Mouse (Mus musculus) erythroid progenitor cell, adult 5-6 weeks (primary cell): ENCODE measurements around the gene Ddx21. TPM values are rescaled to one million over a fixed set of nuclear protein-coding genes. Genes with fewer than 3 reads are reported as not detected.

Experiments used
- total RNA-seq, 2 experiments: library from RNA; stranded (forward) in 1 of 2; stranded (reverse) in 1 of 2; fragments of 150-400 nt in 1 of 2; fragments of 186-747, 209-891 nt in 1 of 2; gene quantifications; 2 replicates each; pipeline versions ENCODE4 v1.2.3 to v1.2.4; 2015 to 2017; ENCODE audit warnings: low replicate concordance in 2 of 2

Ddx21 gene
- total RNA-seq, 2 experiments from 2014 or later: 16.3 to 21.0 TPM

Other genes with a start within 250 kb of the Ddx21 start
- 101 and 130 TPM in 2 replicates for gene Hk1, start 222.4 kb downstream of the Ddx21 start, total RNA-seq (2015; ENCODE audit: low replicate concordance)
- gene Hk1, start 222.4 kb downstream of the Ddx21 start, total RNA-seq (2017; ENCODE audit: low replicate concordance): 269 and 272 TPM in 2 replicates
- gene Hkdc1, start 179.8 kb downstream of the Ddx21 start, total RNA-seq (2015; ENCODE audit: low replicate concordance): not detected in 2 replicates
- not detected in 2 replicates for gene Hkdc1, start 179.8 kb downstream of the Ddx21 start, total RNA-seq (2017; ENCODE audit: low replicate concordance)
- gene 4930507D05Rik, start 152.8 kb downstream of the Ddx21 start, total RNA-seq (2015; ENCODE audit: low replicate concordance): not detected in 2 replicates
- gene 4930507D05Rik, start 152.8 kb downstream of the Ddx21 start, total RNA-seq (2017; ENCODE audit: low replicate concordance): not detected in 2 replicates
- gene Supv3l1, start 152.5 kb downstream of the Ddx21 start, total RNA-seq (2015; ENCODE audit: low replicate concordance): 16.2 and 37.7 TPM in 2 replicates
- 2.5 and 9.5 TPM in 2 replicates for gene Supv3l1, start 152.5 kb downstream of the Ddx21 start, total RNA-seq (2017; ENCODE audit: low replicate concordance)
- 33.5 and 37.3 TPM in 2 replicates for gene Vps26a, start 115.5 kb downstream of the Ddx21 start, total RNA-seq (2015; ENCODE audit: low replicate concordance)
- gene Vps26a, start 115.5 kb downstream of the Ddx21 start, total RNA-seq (2017; ENCODE audit: low replicate concordance): 29.4 and 48.0 TPM in 2 replicates
- 532 and 556 TPM in 2 replicates for gene Srgn, start 74.8 kb downstream of the Ddx21 start, total RNA-seq (2015; ENCODE audit: low replicate concordance)
- gene Srgn, start 74.8 kb downstream of the Ddx21 start, total RNA-seq (2017; ENCODE audit: low replicate concordance): 147 and 262 TPM in 2 replicates
- gene Kif1bp, start 23.8 kb downstream of the Ddx21 start, total RNA-seq (2015; ENCODE audit: low replicate concordance): 16.8 and 19.5 TPM in 2 replicates
- 14.0 and 16.4 TPM in 2 replicates for gene Kif1bp, start 23.8 kb downstream of the Ddx21 start, total RNA-seq (2017; ENCODE audit: low replicate concordance)
- 35.6 and 51.9 TPM in 2 replicates for gene Ddx50, start 48.9 kb upstream of the Ddx21 start, total RNA-seq (2015; ENCODE audit: low replicate concordance)
- gene Ddx50, start 48.9 kb upstream of the Ddx21 start, total RNA-seq (2017; ENCODE audit: low replicate concordance): 21.7 and 36.5 TPM in 2 replicates
- gene Stox1, start 123.8 kb upstream of the Ddx21 start, total RNA-seq (2015; ENCODE audit: low replicate concordance): not detected in 2 replicates
- gene Stox1, start 123.8 kb upstream of the Ddx21 start, total RNA-seq (2017; ENCODE audit: low replicate concordance): not detected in 2 replicates
- gene Ccar1, start 190.0 kb upstream of the Ddx21 start, total RNA-seq (2015; ENCODE audit: low replicate concordance): 110 and 114 TPM in 2 replicates
- 126 and 172 TPM in 2 replicates for gene Ccar1, start 190.0 kb upstream of the Ddx21 start, total RNA-seq (2017; ENCODE audit: low replicate concordance)